Mouse (Mus musculus): Measurements from ENCODE around the gene Rps6ka2. TPM values are rescaled to one million over a fixed set of nuclear protein-coding genes. Genes with fewer than 3 reads are reported as not detected.

The Rps6ka2 gene
- total RNA-seq, 2 experiments from 2014 or later, result 49.8 to 56.0 TPM

DNA sequence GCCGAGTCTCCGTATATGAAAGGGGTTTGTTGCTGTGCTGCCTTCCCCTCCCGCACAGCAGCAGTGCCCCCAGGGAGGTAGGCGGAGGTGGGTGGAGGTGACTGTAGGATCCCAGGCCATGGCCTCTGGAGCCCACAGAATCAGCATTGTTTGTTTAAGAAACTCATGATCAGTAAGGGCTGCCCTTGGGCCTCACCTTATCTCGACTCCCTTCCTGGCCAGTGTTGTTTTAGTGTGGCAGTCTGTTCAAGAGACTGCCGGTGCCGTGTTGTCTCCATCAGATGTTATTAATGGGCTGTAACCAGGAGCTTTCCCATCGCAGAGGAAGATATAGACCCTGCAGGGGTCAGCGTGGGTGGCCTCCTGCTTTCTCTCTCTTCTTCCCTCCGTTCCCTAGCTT lies 90.4 kb downstream of the Rps6ka2 start:
- no peak for DNase-seq (ENCODE audit: low spot score in 2 of 2)
- intact Hi-C loops (cut with DNase I), result no loop called here

- intact Hi-C loops (cut with DNase I), result no loop called here
Observed at GRCm38 (mm10) chr17:7262056-7262455, 92.1 kb downstream of the Rps6ka2 start.

GRCm38 (mm10) chr17:7262620-7263019 lies 92.7 kb downstream of the Rps6ka2 start:
- intact Hi-C loops (cut with DNase I), result no loop called here
- DNase-seq (ENCODE audit: low spot score in 2 of 2), result no peak

More at GRCm38 (mm10) chr17:7262056-7262455, 92.1 kb downstream of the Rps6ka2 start:
- DNase-seq (ENCODE audit: low spot score in 2 of 2), result no peak

DNA sequence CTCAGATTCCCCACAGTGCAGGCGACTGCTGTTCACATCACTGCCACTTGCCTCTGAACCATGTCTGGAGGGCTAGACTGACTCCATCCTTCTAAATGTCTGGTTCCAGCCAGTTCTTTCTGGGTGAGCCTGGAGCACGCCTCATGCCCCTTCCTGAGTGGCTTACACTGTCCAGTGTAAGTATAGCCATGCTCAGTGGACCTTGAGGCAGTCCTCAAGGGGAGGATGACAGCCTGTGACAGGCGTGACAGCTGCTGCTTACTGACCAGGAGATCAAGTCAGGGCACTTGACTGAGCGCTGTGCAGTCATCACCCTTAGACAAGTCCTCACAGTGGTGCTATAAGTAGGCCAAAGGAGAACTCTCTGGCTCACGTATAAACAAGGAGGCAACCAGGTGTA lies 94.7 kb downstream of the Rps6ka2 start:
- no peak for DNase-seq (ENCODE audit: low spot score in 2 of 2)
- intact Hi-C loops (cut with DNase I), result no loop called here

- DNase-seq (ENCODE audit: low spot score in 2 of 2), result no peak
- intact Hi-C loops (cut with DNase I), result no loop called here
Observed at GRCm38 (mm10) chr17:7265291-7265690, 95.4 kb downstream of the Rps6ka2 start.

GRCm38 (mm10) chr17:7265705-7266368 lies 95.9 kb downstream of the Rps6ka2 start:
- intact Hi-C loops (cut with DNase I), result no loop called here
- no peak for DNase-seq (ENCODE audit: low spot score in 2 of 2)

- intact Hi-C loops (cut with DNase I), result no loop called here
- no peak for DNase-seq (ENCODE audit: low spot score in 2 of 2)
Observed at GRCm38 (mm10) chr17:7267843-7268242, 97.9 kb downstream of the Rps6ka2 start.

GRCm38 (mm10) chr17:7269151-7269806 lies 99.4 kb downstream of the Rps6ka2 start:
- DNase-seq (ENCODE audit: low spot score in 2 of 2), result no peak
- intact Hi-C loops (cut with DNase I), result no loop called here

DNA sequence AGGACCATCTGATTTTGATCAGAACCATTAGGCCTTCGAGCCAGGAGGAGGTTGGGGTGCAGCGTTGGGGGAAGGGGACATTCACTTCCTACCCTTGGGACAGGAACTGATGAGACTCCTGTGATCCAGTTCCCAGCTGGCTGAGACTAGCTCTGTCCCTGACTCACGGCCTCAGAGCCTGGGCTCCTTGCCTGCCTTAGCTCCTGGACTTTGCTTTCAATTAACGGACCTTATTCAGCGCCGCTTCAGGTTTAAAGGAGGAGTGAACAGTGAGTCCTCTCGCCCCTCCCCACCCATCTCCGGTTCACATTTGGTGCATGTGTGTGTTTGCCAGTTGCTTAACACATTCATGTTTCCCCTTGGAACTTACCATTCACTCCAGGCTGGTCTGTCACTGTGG lies 100.6 kb downstream of the Rps6ka2 start:
- DNase-seq (ENCODE audit: low spot score in 2 of 2), result no peak
- intact Hi-C loops (cut with DNase I), result no loop called here

GRCm38 (mm10) chr17:7271522-7272134 lies 101.7 kb downstream of the Rps6ka2 start:
- intact Hi-C loops (cut with DNase I), result no loop called here
- DNase-seq (ENCODE audit: low spot score in 2 of 2), result no peak

DNA sequence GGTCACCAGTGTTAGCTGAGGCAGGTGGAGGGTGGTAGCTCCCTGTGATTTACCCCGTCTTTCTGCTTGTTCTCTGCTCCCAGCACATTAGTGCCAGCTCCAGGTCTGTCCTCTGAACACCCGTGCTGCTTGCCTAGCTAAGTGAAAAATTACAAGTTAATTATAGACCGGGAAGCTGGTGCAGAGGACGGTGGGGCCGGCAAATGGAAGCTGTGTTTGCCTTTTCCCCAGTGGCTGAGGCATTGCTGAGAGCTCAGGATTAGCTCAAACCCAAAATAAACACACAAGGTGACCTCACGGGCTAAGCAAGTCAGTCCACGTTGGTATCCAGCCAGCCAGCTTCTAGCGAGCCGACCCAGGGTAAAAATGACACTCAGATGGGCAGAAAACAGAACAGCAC lies 103.1 kb downstream of the Rps6ka2 start:
- intact Hi-C loops (cut with DNase I), result no loop called here
- no peak for DNase-seq (ENCODE audit: low spot score in 2 of 2)

DNA sequence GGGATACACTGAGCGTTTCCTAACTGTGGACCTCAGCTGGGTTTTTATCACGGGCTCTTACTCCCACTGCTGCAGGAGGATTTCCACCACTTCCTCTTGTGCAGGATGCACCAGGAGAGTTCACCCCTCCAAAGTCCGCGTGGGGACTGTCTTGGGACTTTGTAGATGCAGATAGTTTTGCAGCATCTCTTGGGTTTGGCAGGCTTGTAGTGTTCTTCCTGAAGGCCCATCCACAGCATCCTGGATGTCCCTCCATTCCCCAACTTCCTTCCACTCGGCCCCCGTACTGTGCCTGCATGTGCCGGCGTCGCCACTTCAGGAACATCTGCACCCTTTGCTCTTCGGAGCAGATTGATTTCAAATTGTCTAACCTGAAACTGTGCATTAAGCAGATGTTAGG lies 103.9 kb downstream of the Rps6ka2 start:
- intact Hi-C loops (cut with DNase I), result no loop called here
- DNase-seq (ENCODE audit: low spot score in 2 of 2), result no peak

DNA sequence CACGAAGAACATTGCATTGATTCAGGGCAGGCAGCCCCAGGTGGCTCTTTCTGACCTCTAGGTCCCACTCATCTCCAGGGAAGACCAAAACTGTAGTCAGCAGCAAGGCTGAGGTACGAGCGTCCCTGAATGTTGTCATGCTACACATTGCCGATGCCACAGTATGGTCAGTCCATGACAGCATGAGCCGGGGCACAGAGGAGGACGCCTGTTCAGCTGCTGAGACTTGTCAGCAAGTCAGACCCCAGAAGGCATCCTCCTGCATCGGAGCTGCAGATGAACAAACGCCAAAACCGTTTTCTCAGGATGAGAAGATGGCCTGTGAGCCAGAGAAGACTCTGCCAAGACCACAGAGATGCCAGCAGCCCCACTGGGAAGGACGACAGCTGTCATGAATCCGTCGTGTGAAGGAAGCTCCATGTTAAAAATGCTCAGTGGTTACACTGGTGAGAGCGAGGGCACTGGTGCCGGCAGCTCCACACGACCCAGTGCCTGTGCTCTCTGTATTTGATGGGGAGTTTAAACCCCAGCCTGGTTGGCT lies 108.9 kb downstream of the Rps6ka2 start:
- no peak for DNase-seq (ENCODE audit: low spot score in 2 of 2)

GRCm38 (mm10) chr17:7279251-7279650 lies 109.3 kb downstream of the Rps6ka2 start:
- intact Hi-C loops (cut with DNase I), result no loop called here
- DNase-seq (ENCODE audit: low spot score in 2 of 2), result no peak

More for the DNA sequence above, 108.9 kb downstream of the Rps6ka2 start:
- intact Hi-C loops (cut with DNase I), result no loop called here

DNA sequence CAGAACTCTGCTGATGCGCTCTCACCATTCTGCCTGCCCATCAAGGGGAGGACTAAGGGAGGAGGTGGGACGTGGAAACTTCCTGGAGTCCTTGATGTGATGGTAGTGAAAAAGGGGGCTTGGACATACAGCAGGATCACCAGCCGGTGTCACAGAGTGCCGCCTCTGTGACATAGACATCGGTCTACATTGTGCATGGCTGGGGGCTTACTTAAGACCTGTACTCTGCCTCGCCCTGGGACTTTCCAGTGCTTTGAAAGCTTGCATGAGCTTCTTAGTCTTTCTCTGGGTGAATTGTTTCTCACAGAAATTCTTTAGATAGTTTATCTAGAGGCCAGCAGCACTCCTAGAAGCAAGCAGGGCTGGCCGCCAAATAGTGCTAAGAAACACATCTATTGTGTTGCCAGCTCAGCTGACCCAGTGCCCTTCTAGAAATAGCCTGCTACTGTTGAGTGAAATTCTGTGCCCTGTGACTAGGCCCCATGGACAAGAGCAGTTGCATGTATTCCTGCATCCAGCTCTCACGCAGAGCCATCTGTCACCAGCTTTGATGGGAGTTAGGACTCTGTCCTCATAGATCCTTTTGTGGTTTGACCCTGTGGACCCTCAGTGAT lies 114.5 kb downstream of the Rps6ka2 start:
- intact Hi-C loops (cut with DNase I), result no loop called here
- DNase-seq (ENCODE audit: low spot score in 2 of 2), result no peak

DNA sequence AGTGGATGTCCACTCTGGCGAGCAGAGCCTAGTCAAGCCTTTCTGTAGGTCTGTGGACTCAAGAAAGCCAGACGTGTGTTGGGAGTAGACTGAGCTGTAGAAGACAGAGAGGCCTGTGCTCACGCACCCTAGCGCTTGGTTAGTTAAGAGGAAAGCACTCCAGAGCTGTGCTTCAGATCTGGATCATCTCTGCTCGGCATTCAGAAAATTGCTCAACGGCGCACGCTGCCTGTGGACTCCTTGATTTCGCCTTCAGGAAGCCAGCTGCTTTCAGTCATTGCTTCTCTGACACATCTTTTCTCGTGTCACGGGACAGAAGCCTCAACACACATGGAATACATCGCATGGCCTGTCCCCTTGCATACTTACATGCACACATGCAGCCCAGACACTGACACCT lies 115.4 kb downstream of the Rps6ka2 start:
- intact Hi-C loops (cut with DNase I), result no loop called here
- DNase-seq (ENCODE audit: low spot score in 2 of 2), result no peak

DNA sequence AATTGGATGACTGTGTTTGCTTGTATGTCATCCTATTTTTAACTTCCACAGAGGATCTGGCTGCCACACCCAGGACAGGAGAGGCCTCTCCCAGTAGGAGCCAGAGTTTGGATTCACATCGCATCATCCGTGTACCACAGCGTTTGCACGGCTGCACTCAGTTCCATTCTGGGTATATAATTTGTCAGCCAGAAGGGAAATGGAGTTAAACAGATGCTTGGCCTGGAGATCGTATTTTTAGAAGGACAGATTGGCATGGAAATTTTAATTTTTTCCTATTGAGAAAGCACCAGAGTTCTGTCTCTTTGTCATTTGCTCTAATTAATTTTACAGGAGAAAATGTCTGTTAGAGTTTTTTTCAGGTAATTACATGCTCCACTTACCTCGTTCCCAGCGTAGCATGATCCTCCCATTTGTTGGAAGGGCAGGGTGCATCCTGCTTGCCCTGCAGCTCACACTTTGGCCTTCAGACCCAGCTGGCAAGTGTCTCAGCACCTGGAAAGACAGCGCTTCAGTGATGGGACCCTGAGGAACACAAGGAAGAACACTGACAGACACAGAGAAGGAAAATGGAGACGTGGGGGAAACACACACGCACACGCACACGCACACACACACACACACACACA lies 116.6 kb downstream of the Rps6ka2 start:
- no peak for DNase-seq (ENCODE audit: low spot score in 2 of 2)
- intact Hi-C loops (cut with DNase I), result no loop called here

- intact Hi-C loops (cut with DNase I), result no loop called here
- DNase-seq (ENCODE audit: low spot score in 2 of 2), result no peak
Observed at GRCm38 (mm10) chr17:7292012-7292684, 122.2 kb downstream of the Rps6ka2 start.

Measured in left cerebral cortex, postnatal 14 days (tissue).